Mouse (Mus musculus) forebrain, embryonic 15.5 days (tissue): ENCODE results near the gene Slco3a1. TPM values are rescaled to one million over a fixed set of nuclear protein-coding genes. Genes with fewer than 3 reads are reported as not detected.

Source experiments
- ATAC-seq: fragments of 200-750 bp; cut with Nextera tagmentation; replicated peaks from 2 replicates; pipeline ENCODE4 v1.8.0; 2017; ENCODE audit warnings: mild to moderate bottlenecking, moderate TSS enrichment, moderate library complexity
- H3K27ac ChIP-seq: fragments of 300-500 bp; sonication (generic); replicated peaks from 2 replicates; pipeline ENCODE4 v1.5.1; 2015; ENCODE audit warnings: mild to moderate bottlenecking, inconsistent platforms
- H3K27me3 ChIP-seq: fragments of 300-500 bp; sonication (generic); 2 replicates; pipeline ENCODE4 v1.6.1; 2015; ENCODE audit warnings: inconsistent platforms
- H3K36me3 ChIP-seq: fragments of 300-500 bp; sonication (generic); 2 replicates; pipeline ENCODE4 v1.6.1; 2015; ENCODE audit warnings: mild to moderate bottlenecking, inconsistent platforms
- H3K4me1 ChIP-seq: fragments of 300-500 bp; sonication (generic); 2 replicates; pipeline ENCODE4 v1.6.1; 2015; ENCODE audit warnings: inconsistent platforms
- H3K4me2 ChIP-seq: fragments of 300-500 bp; sonication (generic); replicated peaks from 2 replicates; pipeline ENCODE4 v1.6.1; 2015; ENCODE audit warnings: mild to moderate bottlenecking, inconsistent platforms
- H3K4me3 ChIP-seq: fragments of 300-500 bp; sonication (generic); 2 replicates; pipeline ENCODE4 v1.5.1; 2015; ENCODE audit warnings: mild to moderate bottlenecking, inconsistent platforms
- H3K9ac ChIP-seq: fragments of 300-500 bp; sonication (generic); replicated peaks from 2 replicates; pipeline ENCODE4 v1.6.1; 2015; ENCODE audit warnings: mild to moderate bottlenecking, inconsistent platforms
- H3K9me3 ChIP-seq: fragments of 300-500 bp; sonication (generic); 2 replicates; pipeline ENCODE4 v1.6.1; 2016; ENCODE audit warnings: inconsistent platforms
- WGBS: fragments of 180-500 bp; shearing (Covaris S2); methylation state at CpG from one replicate; pipeline ENCODE4 v1.1.7; 2015; ENCODE audit warnings: mixed read lengths; 5-methylcytosine and 5-hydroxymethylcytosine counted together
- polyA plus RNA-seq: library from polyadenylated mRNA; unstranded; fragments of >200 nt; fragmentation: Nextera tagmentation; extraction: Ambion mirVana; gene quantifications from 2 replicates; pipeline ENCODE4 v1.2.1, GENCODE M21; 2015

Slco3a1 gene
- polyA plus RNA-seq, 1 experiment from 2014 or later = 21.1 TPM

GRCm38 (mm10) chr7:74325052-74325451 lies 229.5 kb downstream of the Slco3a1 start:
- 8% methylated on average over 8 of the region's 8 CpGs for WGBS
- Histone ChIP-seq H3K27me3 (no peaks in the 10 kb centered on the region), H3K4me3 (no peak overlapping the region), H3K4me2 (peak overlapping the region; percentile 5; the same call in 1 of the 2 replicates), H3K4me1 (peaks cover 33% of the 10 kb centered on the region), H3K36me3 (no peaks in the 10 kb centered on the region), H3K27ac (peak overlapping the region; percentile 63), H3K9ac (no peak overlapping the region), H3K9me3 (no peaks in the 10 kb centered on the region)
- peak; percentile 86 for ATAC-seq

GRCm38 (mm10) chr7:74323683-74324082 lies 230.9 kb downstream of the Slco3a1 start:
- Histone ChIP-seq H3K4me2 (no peak overlapping the region), H3K36me3 (no peaks in the 10 kb centered on the region), H3K9ac (no peak overlapping the region), H3K4me3 (no peak overlapping the region), H3K4me1 (peaks cover 32% of the 10 kb centered on the region), H3K9me3 (no peaks in the 10 kb centered on the region), H3K27me3 (no peaks in the 10 kb centered on the region), H3K27ac (peak overlapping the region; percentile 63)
- 44% methylated on average over 5 of the region's 5 CpGs for WGBS
- 0 out of 2 replicates have a peak, but pooled peaks have one; percentile 27 for ATAC-seq

GRCm38 (mm10) chr7:74323194-74323593 lies 231.4 kb downstream of the Slco3a1 start:
- Histone ChIP-seq H3K9me3 (no peaks in the 10 kb centered on the region), H3K36me3 (no peaks in the 10 kb centered on the region), H3K4me1 (peaks cover 32% of the 10 kb centered on the region), H3K4me3 (no peak overlapping the region), H3K27me3 (no peaks in the 10 kb centered on the region), H3K27ac (peak overlapping the region; percentile 63; the same call in 1 of the 2 replicates), H3K4me2 (no peak overlapping the region), H3K9ac (no peak overlapping the region)
- no peak for ATAC-seq

DNA sequence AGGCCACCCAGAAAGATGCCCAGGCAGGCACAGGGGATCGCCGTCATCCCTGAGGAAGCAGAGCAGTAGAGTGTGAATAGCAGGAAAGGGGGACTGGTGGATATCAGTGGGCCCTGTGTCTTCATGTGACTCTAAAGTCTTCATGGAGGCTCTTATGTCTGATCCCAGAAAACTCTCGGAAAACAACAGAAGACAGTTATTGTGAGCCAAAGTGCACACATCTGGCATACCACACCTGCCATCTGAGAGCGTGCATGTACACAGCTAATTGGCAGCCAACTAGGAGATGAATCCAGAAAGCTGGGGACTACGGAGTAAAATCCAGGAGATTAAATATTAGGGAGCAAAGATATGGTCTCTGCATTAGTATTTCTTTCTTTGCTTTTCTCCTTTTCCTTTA lies 233.9 kb downstream of the Slco3a1 start:
- Histone ChIP-seq H3K9ac (no peak overlapping the region), H3K4me1 (peaks cover 39% of the 10 kb centered on the region), H3K36me3 (no peaks in the 10 kb centered on the region), H3K27ac (no peak overlapping the region), H3K4me3 (no peak overlapping the region), H3K27me3 (no peaks in the 10 kb centered on the region), H3K9me3 (no peaks in the 10 kb centered on the region), H3K4me2 (no peak overlapping the region)
- WGBS = 81% methylated on average over 5 of the region's 5 CpGs
- ATAC-seq = no peak

- Histone ChIP-seq H3K4me3 (no peak overlapping the region), H3K36me3 (no peaks in the 10 kb centered on the region), H3K4me2 (no peak overlapping the region), H3K27me3 (no peaks in the 10 kb centered on the region), H3K27ac (no peak overlapping the region), H3K9ac (no peak overlapping the region), H3K4me1 (peaks cover 20% of the 10 kb centered on the region), H3K9me3 (no peaks in the 10 kb centered on the region)
- 0 out of 2 replicates have a peak, but pooled peaks have one; percentile 29 for ATAC-seq
- 39% methylated on average over 3 of the region's 3 CpGs for WGBS
Observed at GRCm38 (mm10) chr7:74315836-74316435, 238.6 kb downstream of the Slco3a1 start.

DNA sequence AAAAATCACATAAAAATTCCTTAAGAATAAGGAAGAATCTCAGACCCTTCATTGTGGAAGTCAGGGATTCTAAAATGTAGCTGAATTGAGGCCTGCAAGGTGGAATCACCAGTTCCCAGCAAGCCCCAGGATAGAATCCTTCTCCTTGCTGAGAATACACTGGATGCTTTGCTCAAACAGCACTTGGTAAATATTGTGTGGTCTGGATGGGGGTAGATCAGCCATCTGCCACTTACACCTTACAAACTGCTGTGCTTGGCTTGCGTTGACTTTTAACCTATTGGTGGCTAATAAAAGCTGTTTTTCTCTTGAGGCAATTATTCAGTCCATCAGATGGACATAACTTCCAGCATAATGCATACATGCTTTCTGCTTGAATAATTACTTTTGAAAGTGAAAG lies 240.3 kb downstream of the Slco3a1 start:
- peaks cover 20% of the 10 kb centered on the region for H3K4me1 ChIP-seq
- H3K9me3 ChIP-seq = no peaks in the 10 kb centered on the region
- no peak overlapping the region for H3K4me2 ChIP-seq
- no peak for ATAC-seq
- no peak overlapping the region for H3K4me3 ChIP-seq
- no peak overlapping the region for H3K27ac ChIP-seq
- no peaks in the 10 kb centered on the region for H3K36me3 ChIP-seq
- H3K27me3 ChIP-seq = no peaks in the 10 kb centered on the region
- H3K9ac ChIP-seq = no peak overlapping the region
- WGBS = 63% methylated on average over 1 of the region's 1 CpGs

DNA sequence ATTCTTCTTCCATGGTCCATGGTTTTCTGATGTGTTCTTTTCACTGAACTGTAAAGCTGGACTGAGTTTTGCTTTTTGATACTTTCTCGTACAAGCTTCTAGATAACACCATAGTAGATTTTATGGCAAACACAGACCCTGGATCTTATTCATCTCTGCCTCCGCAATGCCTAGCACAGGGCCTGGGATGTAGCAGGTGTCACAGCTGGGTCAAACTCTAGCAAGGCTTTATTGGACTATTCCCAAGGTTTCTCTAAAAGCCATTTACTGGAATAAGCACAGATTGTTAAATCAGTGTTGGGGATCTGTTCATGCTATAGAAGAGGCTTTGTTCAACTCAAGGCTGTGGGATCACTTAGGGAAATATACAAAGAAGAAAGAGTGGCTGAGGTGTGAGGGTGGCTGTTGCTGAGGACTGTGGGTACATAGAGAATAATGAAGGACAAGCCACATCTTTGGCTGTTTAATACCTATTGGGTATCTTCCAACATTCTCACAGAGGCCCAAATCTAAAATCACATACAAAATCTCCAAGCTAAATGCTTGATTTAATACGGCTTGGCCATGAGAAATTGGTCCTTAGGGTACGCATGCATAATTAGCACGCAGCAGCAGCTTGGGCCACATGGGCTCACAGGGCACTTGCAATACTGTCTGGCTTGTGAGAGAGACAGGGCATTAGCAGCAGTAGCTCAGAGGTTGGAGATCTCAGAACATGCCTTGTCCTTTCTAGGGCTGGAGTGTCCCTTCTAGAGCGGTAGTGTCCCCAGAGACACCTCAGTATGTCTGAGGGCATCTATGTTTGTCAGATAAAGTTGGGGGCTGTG lies 241.1 kb downstream of the Slco3a1 start:
- no peak overlapping the region for H3K27ac ChIP-seq
- H3K36me3 ChIP-seq = no peaks in the 10 kb centered on the region
- no peak overlapping the region for H3K4me2 ChIP-seq
- WGBS = 70% methylated on average over 6 of the region's 6 CpGs
- H3K9ac ChIP-seq = no peak overlapping the region
- no peaks in the 10 kb centered on the region for H3K9me3 ChIP-seq
- H3K4me3 ChIP-seq = no peak overlapping the region
- ATAC-seq = 0 out of 2 replicates have a peak, but pooled peaks have one; percentile 42
- peaks cover 20% of the 10 kb centered on the region for H3K4me1 ChIP-seq
- no peaks in the 10 kb centered on the region for H3K27me3 ChIP-seq

DNA sequence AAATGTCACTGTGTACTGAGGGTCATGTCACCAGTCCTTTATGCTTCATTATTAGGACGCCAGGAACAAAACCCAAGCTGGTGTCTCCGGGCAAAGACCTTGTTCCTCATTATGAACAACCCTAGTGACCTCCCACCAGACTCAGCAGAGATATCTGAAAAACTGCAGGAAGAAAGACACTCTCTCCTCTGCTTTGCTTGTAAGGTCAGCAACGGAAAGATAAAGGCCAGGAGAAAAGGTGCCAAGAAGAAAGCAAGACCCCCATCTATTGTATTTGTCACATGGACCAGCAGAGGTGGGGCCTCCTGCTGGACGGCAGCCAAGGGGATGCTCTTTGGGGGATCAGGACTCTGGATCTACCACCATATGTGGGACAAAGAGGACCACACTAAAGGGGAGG lies 243.0 kb downstream of the Slco3a1 start:
- Histone ChIP-seq H3K4me1 (peaks cover 20% of the 10 kb centered on the region), H3K4me2 (no peak overlapping the region), H3K4me3 (no peak overlapping the region), H3K9me3 (no peaks in the 10 kb centered on the region), H3K36me3 (no peaks in the 10 kb centered on the region), H3K9ac (no peak overlapping the region), H3K27me3 (no peaks in the 10 kb centered on the region), H3K27ac (no peak overlapping the region)
- ATAC-seq = no peak
- WGBS = 51% methylated on average over 4 of the region's 4 CpGs

- H3K9ac ChIP-seq = no peak overlapping the region
- H3K36me3 ChIP-seq = no peaks in the 10 kb centered on the region
- ATAC-seq = peak; percentile 71
- peaks cover 19% of the 10 kb centered on the region for H3K4me1 ChIP-seq
- peak overlapping the region; percentile 33 for H3K4me2 ChIP-seq
- H3K4me3 ChIP-seq = no peak overlapping the region
- no peaks in the 10 kb centered on the region for H3K27me3 ChIP-seq
- 9% methylated on average over 14 of the region's 14 CpGs for WGBS
- peak overlapping the region; percentile 78 for H3K27ac ChIP-seq
- no peaks in the 10 kb centered on the region for H3K9me3 ChIP-seq
Observed at GRCm38 (mm10) chr7:74303611-74304300, 250.8 kb downstream of the Slco3a1 start.

- Histone ChIP-seq H3K4me1 (peaks cover 19% of the 10 kb centered on the region), H3K4me3 (no peak overlapping the region), H3K9ac (no peak overlapping the region), H3K27me3 (no peaks in the 10 kb centered on the region), H3K4me2 (peak overlapping the region; percentile 33; the same call in 1 of the 2 replicates), H3K27ac (peak overlapping the region; percentile 78), H3K9me3 (no peaks in the 10 kb centered on the region), H3K36me3 (no peaks in the 10 kb centered on the region)
- WGBS = 21% methylated on average over 5 of the region's 5 CpGs
- peak; percentile 74 for ATAC-seq
Observed at GRCm38 (mm10) chr7:74303081-74303480, 251.5 kb downstream of the Slco3a1 start.

GRCm38 (mm10) chr7:74286531-74286930 lies 268.0 kb downstream of the Slco3a1 start:
- Histone ChIP-seq H3K4me1 (no peaks in the 10 kb centered on the region), H3K36me3 (no peaks in the 10 kb centered on the region), H3K4me3 (no peak overlapping the region)

GRCm38 (mm10) chr7:74280371-74280770 lies 274.2 kb downstream of the Slco3a1 start:
- Histone ChIP-seq H3K27me3 (no peaks in the 10 kb centered on the region), H3K27ac (no peak overlapping the region), H3K9ac (no peak overlapping the region), H3K36me3 (no peaks in the 10 kb centered on the region), H3K4me2 (no peak overlapping the region), H3K4me1 (no peaks in the 10 kb centered on the region), H3K9me3 (no peaks in the 10 kb centered on the region), H3K4me3 (no peak overlapping the region)
- no peak for ATAC-seq
- WGBS = 93% methylated on average over 2 of the region's 2 CpGs

More at GRCm38 (mm10) chr7:74286531-74286930, 268.0 kb downstream of the Slco3a1 start:
- ATAC-seq = no peak; the same call in 1 of the 2 replicates
- WGBS = 66% methylated on average over 4 of the region's 4 CpGs
- H3K9me3 ChIP-seq = no peaks in the 10 kb centered on the region
- no peak overlapping the region for H3K4me2 ChIP-seq
- no peaks in the 10 kb centered on the region for H3K27me3 ChIP-seq
- no peak overlapping the region for H3K27ac ChIP-seq
- H3K9ac ChIP-seq = no peak overlapping the region
